Mouse (Mus musculus): ENCODE results near the gene Dcaf12.

DNA sequence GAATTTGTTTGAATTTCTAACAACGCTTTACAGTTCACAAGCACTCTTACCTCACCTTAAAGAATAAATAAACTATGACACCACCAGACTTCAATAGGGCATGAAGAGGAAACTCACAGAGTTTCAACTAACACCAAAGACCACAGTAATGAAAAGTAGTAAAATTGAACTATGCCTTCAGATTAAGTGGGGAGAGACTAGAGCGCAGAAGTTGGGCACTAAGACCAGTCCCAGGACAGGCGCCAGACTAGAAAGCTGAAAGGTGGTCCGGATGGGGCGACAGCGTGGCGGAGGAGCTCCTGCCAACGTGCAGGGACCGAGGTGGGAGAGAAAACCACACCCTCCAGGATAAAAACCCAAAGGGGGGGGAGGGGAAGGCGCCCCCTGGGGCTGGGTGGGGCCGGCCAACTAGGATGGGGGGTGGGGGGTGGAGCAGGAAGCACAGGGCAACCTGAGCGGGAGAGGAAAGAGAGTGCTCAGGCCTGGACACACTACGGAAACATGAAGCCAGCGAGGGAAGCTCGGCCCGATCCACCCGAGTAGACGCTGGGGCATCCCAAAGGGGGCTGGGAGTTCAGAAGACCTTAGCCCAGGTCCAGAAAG, 40.2 kb downstream of the Dcaf12 start:
- TF ChIP-seq CTCF (IDR thresholded peaks at IDR 0.05; ENCODE audit: borderline replicate concordance, control insufficient read depth, extremely low read depth, insufficient read depth, low read length, poor library complexity): no peak
- TF ChIP-seq POLR2A (IDR thresholded peaks at IDR 0.05; ENCODE audit: control insufficient read depth, extremely low read depth, insufficient read depth, low read length, poor library complexity): no peak

All from thymus, adult 2 months (tissue).